Mouse (Mus musculus) CH12F3 (cell line): ENCODE measurements around the gene Traf7.

Source experiments
- in situ Hi-C: fragments of 300-500 bp; cut with MboI; formaldehyde crosslinking; loops from 2 replicates; pipeline ENCODE4 v1.14.3; 2020; ENCODE audit warnings: low sequenced_read_pairs

Traf7 gene

DNA sequence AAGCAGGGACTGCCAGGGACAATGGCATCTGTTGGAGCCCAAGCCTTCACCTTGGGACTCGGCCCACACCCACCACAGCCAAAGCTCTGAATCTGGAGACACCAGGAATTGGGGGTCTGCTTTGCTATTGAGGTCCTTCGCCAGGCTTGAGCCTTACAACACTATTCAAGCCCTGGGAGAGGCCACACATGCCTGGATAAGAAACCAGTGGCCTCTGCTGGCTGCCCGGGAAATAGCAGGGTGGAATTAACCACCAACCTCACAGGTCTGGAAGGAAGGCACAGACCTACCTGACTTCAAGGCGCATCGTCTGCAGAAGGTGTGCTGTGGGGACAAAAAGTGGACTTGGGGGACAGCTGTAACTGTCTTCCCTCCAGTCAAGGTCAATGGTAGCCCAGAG, 14.1 kb downstream of the Traf7 start:
- in situ Hi-C loops = no loop called here

DNA sequence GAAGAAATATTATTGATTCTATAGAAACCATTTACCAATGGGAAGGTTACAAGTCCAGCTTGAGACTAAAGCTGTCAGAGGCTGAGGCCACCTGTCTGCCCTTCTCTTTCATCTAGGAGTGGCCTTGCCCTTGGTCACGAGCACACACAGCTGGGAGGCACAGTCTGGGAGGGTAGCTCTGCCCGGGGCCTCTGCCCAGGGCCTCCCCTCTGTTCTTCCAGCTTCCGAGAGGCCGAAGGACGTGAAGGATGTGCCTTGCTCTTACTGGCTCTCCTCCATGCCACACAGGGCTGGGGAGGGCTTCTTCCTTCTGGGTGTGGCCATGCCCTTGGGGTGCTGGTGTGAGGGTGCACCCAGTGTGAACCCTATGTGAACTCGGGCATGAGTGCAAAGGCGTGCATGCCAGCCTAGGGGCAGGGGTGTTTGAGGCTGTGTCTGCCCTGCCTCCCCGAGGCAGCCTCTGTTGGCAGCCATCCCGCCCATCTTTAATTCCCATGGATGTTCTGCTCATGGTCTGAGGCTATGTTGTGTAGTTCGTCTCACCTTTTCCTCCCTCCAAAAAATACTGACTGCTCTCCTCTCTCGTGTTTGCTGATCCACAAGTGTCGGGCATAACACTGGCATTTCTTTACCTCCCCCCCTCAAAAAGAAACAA, 19.8 kb downstream of the Traf7 start:
- in situ Hi-C loops = no loop called here

DNA sequence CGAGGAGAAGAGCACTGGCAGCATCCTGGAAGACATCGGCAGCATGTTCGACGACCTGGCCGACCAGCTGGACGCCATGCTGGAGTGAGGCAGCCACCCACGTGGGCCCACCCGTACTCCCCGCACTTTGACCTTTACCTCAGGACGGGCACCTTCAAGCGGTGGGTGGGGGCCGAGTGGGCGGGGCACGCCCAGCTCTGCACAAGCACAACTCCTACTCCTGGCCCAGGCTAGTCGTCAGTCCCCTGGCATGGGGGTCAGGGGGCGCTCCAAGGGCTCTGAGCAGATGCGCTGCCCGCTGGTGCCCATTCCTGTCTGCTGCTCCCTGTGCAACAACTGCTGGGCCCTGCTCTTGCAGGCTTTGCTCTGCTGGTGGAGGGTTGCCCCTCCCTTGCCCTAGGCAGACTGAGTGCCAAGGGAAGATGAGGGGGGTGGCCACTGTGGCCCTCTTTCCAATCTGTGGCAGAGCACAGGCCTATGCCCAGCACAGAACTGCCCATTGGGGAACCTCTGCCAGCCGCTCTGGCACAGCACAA, 20.5 kb downstream of the Traf7 start:
- in situ Hi-C loops = no loop called here

DNA sequence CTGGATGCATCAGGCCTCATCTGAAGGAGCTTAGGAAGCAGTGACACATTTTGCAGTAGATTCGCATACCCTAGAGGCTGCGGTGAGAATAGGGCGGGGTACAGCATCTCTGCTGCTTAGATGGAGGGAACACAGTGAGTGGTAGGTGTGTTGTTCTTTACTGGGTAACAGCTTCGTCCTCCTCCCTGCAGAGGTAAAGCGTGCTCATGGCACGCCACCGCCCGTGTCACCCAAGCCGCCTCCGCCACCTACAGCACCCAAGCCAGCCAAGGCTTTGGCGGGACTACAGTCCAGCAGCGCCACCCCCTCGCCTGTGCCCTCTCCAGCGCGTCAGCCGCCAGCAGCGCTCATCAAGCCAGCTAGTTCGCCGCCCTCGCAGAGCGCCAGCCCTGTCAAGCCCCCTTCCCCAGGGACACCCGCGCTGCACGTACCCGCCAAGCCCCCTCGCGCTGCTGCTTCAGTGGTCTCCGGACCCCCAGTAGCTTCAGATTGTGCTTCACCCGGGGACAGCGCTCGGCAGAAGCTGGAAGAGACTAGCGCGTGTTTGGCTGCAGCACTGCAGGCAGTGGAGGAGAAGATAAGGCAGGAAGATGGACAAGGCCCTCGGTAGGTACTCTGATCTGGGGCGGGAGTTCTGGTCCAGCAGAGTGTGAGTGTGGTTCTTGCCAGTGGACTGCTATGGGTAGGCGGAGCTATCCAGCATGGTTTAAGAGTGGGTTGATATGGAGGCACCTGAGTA, 21.2 kb downstream of the Traf7 start:
- in situ Hi-C loops = no loop called here

DNA sequence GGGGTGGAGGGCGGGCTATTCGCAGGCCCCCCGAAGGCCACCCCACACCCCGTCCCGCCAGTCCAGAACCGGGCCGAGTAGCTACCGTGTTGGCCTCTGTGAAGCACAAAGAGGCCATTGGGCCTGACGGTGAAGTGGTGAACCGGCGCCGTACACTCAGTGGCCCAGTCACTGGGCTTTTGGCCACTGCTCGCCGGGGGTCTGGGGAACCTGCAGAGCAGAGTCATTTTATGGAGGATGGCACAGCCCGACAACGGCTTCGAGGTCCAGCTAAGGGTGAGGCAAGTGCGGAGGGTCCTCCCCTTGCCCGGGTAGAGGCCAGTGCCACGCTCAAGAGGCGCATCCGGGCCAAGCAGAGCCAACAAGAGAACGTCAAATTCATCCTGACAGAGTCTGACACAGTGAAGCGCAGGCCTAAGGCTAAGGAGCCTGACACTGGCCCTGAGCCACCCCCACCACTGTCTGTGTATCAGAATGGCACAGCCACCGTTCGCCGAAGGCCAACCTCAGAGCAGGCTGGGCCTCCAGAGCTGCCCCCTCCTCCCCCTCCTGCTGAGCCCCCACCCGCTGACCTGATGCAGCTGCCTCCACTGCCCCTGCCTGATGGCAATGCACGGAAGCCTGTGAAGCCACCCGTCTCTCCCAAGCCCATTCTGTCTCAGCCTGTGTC, 22.3 kb downstream of the Traf7 start:
- in situ Hi-C loops = no loop called here

DNA sequence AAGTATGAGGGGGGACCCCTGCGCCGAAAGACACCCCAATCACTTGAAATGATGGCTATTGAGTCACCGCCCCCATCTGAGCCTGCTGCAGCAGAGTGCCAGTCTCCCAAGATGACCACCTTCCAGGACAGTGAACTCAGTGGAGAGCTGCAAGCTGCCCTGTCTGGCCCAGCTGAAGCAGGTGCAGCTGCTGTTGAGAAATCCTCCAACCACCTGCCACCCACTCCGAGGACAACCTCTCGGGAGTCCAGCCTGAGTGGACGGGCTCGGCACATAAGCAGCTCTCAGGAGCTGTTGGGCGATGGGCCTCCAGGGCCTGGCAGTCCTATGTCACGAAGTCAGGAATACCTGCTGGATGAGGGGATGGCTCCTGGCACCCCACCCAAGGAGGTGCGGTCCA, 23.7 kb downstream of the Traf7 start:
- in situ Hi-C loops = no loop called here

DNA sequence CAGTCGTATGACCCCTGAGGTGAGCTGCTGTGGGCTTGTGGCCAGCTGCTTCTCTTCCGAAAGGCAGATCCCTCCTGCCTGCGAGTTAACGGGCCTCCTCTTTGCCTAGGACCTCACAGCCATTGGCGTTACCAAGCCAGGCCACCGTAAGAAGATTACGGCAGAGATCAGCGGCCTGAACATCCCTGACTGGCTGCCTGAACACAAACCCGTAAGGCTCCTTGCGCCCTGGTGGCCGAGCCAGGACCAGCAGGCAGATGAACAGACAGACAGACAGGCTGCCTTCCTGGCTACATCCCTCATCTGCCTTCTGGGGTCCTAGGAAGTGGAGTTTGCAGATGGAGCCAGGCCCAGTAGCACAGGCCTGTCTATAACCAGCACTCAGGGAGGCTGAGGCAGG, 25.5 kb downstream of the Traf7 start:
- in situ Hi-C loops = no loop called here

DNA sequence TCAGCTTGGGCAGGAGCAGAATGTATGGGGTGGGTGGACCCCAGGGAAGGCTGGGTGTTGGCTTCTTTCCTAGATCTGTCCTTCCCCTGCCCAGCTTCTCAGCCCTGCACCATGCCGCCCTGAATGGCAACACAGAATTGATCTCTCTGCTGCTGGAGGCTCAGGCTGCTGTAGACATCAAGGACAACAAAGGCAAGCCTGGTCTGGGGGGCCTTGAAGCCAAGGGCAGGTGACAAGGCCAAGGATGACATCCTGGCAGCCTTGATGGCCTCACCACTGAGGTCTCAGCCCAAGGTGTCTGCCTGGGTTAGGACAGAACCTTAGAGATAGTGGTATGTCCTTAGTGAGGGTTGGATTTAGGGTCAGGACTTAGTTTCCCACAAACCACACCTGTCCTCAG, 31.7 kb downstream of the Traf7 start:
- in situ Hi-C loops = no loop called here

DNA sequence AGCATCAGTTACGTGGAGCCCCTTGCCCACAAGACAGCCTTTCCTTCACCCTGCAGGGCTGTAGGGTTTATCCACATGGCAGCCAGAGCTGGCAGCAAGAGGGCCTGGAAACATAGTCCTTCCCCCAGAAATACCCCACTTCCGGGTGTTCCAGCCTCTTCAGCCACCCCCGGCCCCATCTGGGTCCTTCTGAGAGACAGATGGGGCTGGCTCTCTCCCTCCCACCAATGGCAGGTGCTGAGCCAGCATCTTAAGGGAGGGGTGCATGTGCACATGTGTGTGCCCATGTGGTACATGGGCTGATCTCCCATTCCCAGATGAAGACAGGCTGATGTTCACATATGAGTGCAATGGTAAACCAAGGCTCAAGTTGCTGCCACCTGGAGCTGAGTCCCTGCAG, 32.3 kb downstream of the Traf7 start:
- in situ Hi-C loops = no loop called here

DNA sequence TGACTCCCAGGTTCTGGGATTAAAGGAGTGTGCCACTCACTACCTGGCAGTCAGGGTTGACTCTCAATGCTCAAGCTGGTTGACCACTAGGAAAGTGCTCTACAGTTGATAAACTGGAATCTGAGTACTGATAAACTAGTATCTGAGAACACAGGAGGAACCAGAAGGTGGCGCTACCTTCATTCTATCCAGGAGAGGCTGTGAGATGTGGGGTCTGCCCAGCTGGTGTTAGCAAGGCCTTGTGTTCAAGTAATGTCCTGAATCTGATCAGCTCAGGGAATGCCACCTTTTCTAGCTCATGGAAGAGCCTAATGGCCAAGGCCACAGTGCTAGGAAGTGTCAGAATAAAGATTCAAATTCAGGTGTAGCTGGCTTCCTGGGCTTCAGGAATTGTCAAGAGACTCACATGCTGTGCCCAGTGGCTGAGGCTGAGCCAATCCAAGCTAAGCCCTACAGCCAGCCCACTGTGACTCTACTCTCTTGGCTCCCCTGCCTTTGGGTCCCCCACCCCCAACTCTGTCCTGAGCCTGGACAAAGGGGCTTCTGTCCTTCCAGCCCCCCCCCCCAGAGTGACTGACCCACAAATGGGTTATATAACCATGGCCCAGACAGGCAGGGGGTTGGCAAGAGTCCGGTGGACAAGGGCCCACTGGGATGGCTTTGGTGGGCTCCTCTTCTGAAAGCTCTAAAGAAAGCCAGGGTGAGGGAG, 33.0 kb downstream of the Traf7 start:
- in situ Hi-C loops = no loop called here

DNA sequence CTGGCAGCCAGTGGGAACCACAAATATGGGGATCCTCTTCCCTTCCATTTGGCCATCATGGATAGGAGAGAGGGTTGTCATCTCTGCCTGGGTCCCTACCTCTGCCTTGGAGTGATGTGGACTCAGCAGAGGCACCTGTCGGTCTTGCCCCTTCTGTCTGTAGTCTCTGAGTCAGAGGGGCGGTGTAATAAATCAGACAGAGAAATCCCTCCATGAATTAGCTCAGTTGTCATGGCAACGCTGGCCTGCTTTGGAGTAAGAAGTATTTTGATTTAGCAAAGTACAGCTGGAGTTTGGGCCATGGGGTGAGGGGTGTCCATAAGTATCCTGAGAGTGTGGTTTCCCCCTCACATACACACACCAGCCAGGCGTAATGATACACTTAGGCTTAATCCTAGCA, 37.3 kb downstream of the Traf7 start:
- in situ Hi-C loops = no loop called here

DNA sequence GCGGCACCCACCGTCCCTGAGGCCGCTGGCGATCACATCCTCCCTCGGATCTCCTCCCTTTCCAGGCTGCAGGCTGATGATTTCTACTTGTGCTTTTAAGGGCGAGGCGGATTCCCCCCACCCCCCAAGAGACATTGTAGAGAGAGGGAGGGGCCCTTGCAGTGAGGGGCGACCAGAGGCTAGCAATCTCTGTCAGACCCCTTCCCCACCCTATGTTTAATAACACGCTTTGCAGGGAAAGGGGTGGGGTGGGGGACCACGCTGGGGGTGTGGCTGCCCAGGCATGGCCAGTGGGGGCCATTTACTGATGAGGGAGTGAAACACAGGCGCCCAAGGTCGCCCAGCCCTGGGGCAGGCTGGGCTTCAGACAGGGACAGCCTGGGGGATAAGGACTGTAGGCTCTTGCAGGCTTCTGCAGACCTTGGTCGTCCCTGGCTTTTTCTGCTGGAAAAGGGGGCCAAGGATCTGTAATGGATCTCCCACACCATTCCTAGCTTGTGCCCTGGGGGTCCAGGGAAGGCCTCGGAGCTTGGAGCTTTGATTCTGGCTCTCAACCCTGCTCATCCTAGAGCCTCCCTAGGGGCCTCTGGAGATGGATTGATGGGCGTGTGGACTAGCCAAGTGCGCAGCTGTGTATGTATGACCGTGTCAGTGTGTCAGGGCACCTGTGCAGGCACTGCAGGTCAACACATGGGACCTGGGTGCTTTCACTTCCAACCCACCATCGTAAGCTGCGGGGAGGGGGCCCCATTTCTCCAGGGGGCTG, 38.3 kb downstream of the Traf7 start:
- in situ Hi-C loops = no loop called here

DNA sequence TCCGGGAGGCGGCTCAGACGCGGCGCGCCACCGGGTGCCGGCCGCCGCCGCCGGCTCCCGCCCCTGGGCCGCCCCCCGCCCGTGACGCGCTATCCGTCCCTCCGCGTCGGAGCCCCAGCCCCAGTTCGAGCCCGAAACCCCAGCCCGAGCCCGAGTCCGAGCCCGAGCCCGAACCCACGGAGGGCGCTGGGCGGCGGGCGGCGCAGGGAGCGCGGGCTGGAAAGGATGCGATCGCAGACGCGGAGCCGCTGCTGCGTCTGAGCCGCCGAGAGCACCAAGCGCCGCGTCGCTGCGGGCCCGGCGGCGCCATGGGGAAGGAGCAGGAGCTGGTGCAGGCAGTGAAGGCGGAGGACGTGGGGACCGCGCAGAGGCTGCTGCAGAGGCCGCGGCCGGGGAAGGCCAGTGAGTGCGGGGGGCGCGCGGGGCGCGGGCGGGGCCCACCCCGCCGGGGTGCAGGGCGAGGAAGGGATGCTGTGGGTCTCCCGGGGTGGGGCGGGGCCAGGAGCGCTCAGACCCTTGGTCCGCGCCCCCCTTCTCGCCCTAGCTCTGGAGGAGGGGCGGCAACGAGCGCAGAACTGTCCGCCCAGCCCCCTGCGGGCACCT, 39.0 kb downstream of the Traf7 start:
- in situ Hi-C loops = no loop called here

DNA sequence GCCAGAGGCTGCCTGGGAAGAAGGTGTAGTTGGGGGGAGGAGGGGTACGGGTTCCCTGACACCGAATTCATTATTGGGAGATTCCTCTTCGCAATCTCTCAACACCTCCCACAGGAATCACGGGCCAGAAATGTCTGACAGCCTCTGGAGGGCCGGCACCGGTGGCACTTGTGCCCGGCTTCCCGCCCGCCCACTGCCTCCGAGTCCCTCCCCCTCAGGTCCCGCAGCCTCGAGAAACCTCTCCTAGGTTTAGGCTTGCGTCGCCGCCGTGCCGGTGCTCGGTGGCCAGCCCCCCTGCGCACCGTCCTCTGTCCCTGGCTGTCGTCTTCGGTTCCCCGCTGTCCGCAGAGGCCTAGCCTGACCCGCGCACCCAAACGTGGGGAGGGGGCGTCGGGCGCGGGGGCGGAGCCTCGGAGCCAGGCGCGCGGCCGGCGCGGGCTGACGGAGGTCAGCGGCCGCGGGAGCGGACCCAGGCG, 39.5 kb downstream of the Traf7 start, which contains the start of gene Caskin1:
Caskin1 (plus strand) TSS at position 416 of the 476 bp plus-strand sequence.
- in situ Hi-C loops = no loop called here

DNA sequence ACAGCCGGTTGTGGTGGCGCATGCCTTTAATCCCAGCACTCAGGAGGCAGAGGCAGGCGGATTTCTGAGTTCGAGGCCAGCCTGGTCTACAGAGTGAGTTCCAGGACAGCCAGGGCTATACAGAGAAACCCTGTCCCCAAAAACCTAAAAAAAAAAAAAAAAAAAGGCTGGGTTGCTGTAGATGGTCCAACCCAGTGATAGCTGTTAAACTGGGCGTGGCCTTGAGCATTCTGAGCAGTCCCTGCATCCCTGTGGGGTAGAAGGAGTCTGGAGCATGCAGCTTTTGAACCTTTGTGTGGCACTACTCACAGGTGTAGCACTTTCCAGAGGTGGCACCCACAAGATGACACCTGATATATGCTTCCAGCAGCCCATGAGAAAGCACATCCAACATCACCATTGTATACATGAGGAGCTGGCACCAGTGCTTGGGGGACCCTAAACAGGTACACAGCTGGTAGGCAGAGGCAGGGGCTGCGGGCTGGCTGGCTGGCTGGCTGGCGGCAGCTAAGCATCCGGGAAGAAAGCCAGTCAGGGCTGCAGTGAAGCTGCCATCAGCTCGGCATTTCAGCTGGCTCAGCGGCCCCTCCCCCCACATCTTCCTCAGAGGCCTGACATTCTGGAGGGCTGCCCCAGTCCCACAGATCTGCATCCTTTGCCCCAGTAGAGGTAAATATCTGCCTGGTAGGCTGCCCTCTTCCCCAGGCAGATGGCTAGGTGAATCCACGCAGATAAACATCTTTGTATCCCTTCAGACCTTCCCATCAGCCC, 42.5 kb downstream of the Traf7 start:
- in situ Hi-C loops = no loop called here

DNA sequence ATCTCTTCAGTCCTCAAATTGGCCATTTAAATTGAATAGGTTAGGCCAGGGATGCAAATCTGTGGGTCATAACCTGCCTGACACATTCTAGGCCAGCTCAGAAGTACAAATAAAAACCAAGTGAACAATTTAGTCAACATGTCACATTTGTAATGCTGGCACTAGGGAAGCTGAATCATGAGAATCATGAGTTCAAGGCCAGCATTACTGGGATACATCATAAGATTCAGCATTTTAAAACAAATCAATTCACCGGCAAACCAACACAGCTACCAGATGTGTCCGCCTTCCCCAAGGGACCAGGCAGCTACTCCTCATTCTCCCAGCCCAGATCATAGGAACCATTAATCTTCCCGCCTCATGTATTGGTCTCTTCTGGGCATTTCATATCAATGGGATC, 44.2 kb downstream of the Traf7 start:
- in situ Hi-C loops = no loop called here

DNA sequence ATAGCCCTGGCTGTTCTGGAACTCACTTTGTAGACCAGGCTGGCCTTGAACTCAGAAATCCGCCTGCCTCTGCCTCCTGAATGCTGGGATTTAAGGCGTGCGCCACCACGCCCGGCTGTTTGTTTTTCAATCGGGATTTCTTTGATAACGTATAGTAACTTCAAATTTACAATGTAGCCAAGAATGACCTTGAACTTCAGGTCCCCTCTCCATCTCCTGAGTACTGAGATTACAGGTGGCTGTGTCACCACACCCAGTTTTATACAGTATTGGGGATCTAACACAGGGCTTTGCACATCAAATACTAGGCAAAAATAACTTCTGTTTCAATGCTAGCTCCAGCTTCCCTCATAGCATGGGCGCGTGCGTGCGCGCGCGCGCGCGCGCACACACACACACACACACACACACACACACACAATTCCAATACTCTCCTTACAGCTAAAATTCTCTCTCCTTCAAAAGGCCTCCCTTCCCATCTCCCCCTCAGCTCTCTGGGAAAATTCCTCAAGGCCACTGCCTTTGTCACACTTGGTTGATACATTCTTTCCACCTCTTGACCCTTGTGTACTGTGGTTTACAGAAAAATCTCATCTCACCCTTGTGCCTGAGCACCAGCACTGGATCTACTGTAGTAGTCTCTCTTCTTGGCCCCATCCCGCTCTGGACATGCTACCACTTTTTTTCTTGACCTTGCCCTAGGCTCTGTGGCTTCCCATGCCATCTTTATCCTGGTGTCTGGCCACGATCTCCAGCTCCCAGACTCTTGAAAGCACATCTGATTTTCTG, 46.5 kb downstream of the Traf7 start:
- in situ Hi-C loops = no loop called here

DNA sequence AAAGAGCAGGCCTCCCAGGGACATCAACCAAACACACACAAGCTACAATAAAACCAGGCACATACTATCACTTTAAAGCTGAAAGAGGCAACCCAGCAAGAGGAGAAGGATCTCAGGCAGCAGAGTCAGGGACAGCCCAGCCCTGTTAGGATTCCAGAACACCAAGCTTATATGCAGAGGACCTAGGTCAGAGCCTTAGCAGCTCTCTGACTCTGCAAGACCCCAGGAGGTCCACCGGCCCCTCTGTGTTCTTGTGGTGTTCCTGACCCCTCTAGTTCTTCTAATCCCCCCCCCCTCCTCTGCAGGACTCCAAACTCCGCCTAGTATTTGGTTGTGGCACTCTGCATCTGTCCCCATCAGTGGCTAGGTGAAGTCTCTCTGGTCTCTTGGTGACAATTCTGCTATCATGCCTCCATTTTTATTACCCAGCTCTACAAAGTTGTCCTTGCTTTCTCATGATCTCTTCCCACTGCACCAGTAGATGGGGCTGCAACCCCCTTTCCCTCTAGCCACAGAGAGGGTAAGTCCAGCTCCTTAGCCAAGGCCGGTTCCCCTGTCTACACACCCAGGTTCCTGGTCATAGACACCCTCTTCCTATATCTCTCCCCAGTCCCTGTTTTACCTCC, 47.4 kb downstream of the Traf7 start:
- in situ Hi-C loops = no loop called here
